Mouse (Mus musculus) kidney, postnatal 0 days (tissue): Measurements from ENCODE around the gene Usp44. TPM values are rescaled to one million over a fixed set of nuclear protein-coding genes. Genes with fewer than 3 reads are reported as not detected.
A peak's percentile ranks its signal among the peaks of the same experiment; 100 is the strongest.
"Not testable (repeated sequence)": the region's sequence is repeated elsewhere in the genome, so short reads cannot be mapped to it uniquely, and the experiment has no call there.

ENCODE experiments used
- ATAC-seq: fragments of 200-750 bp; cut with Nextera tagmentation; replicated peaks from 2 replicates; pipeline ENCODE4 v1.8.0; 2017; ENCODE audit warnings: low read depth, moderate number of reproducible peaks, moderate TSS enrichment, moderate library complexity; ENCODE audit not compliant: low FRiP score
- DNase-seq: peaks from one replicate; pipeline ENCODE4 v3.0.0-alpha.2; 2016; ENCODE audit warnings: low spot score
- H3K27ac ChIP-seq: fragments of 300-500 bp; sonication (generic); 2 replicates; pipeline ENCODE4 v1.5.1; 2014; ENCODE audit warnings: mild to moderate bottlenecking
- H3K27me3 ChIP-seq: fragments of 300-500 bp; sonication (generic); 2 replicates; pipeline ENCODE4 v1.6.1; 2014; ENCODE audit warnings: low read length, mixed read lengths; ENCODE audit not compliant: insufficient read depth
- H3K36me3 ChIP-seq: fragments of 300-500 bp; sonication (generic); 2 replicates; pipeline ENCODE4 v1.6.1; 2014; ENCODE audit warnings: low read length, mixed read lengths; ENCODE audit not compliant: insufficient read depth
- H3K4me1 ChIP-seq: fragments of 300-500 bp; sonication (generic); replicated peaks from 2 replicates; pipeline ENCODE4 v1.6.1; 2014; ENCODE audit warnings: antibody characterized with exemption, low read length, mixed read lengths; ENCODE audit not compliant: insufficient read depth
- H3K4me2 ChIP-seq: fragments of 300-500 bp; sonication (generic); 2 replicates; pipeline ENCODE4 v1.6.1; 2014; ENCODE audit warnings: mild to moderate bottlenecking, low read length, moderate library complexity, mixed read lengths
- H3K4me3 ChIP-seq: fragments of 300-500 bp; sonication (generic); replicated peaks from 2 replicates; pipeline ENCODE4 v1.5.1; 2014; ENCODE audit warnings: low read depth, low read length
- H3K9ac ChIP-seq: fragments of 300-500 bp; sonication (generic); 2 replicates; pipeline ENCODE4 v1.6.1; 2014; ENCODE audit warnings: low read depth, low read length
- H3K9me3 ChIP-seq: fragments of 300-500 bp; sonication (generic); replicated peaks from 2 replicates; pipeline ENCODE4 v1.6.1; 2016; ENCODE audit warnings: low read length, inconsistent platforms, mixed read lengths
- CTCF ChIP-seq: IDR thresholded peaks from 2 replicates; pipeline ENCODE4 v1.5.1; 2016; ENCODE audit warnings: antibody characterized with exemption, low read depth, mild to moderate bottlenecking, moderate library complexity
- WGBS: fragments of 180-500 bp; shearing (Covaris S2); extraction: QIAGEN DNeasy Blood & Tissue Kit; methylation state at CpG from one replicate; pipeline ENCODE4 v1.1.7; 2014; 5-methylcytosine and 5-hydroxymethylcytosine counted together
- polyA plus RNA-seq: library from polyadenylated mRNA; unstranded; fragments of >200 nt; fragmentation: Nextera tagmentation; extraction: Ambion mirVana; gene quantifications from 2 replicates; pipeline ENCODE4 v1.2.1, GENCODE M21; 2015

Gene Usp44
- polyA plus RNA-seq, 1 experiment from 2014 or later: 0.18 TPM

- not testable (repeated sequence) for H3K9ac ChIP-seq, H3K27me3 ChIP-seq, DNase-seq, H3K4me2 ChIP-seq, H3K27ac ChIP-seq, H3K36me3 ChIP-seq, H3K4me1 ChIP-seq, H3K4me3 ChIP-seq, H3K9me3 ChIP-seq, ATAC-seq
- peak; percentile 25; the same call in 1 of the 2 replicates for TF ChIP-seq CTCF
- 95% methylated on average over 8 of the region's 8 CpGs for WGBS
These were observed 21.9 kb upstream of the Usp44 start for GRCm38 (mm10) chr10:93809438-93809837.

GRCm38 (mm10) chr10:93810590-93811185 lies 20.7 kb upstream of the Usp44 start:
- H3K27me3 ChIP-seq: no peaks in the 10 kb centered on the region
- DNase-seq (no peak), ATAC-seq (no peak)
- no peak overlapping the region for H3K27ac ChIP-seq
- no peaks in the 10 kb centered on the region for H3K4me1 ChIP-seq
- H3K4me2 ChIP-seq: no peak overlapping the region
- 39% methylated on average over 7 of the region's 7 CpGs for WGBS
- H3K9me3 ChIP-seq: no peaks in the 10 kb centered on the region
- H3K4me3 ChIP-seq: no peak overlapping the region
- TF ChIP-seq CTCF: no peak
- H3K9ac ChIP-seq: no peak overlapping the region
- no peaks in the 10 kb centered on the region for H3K36me3 ChIP-seq

GRCm38 (mm10) chr10:93812098-93812497 lies 19.3 kb upstream of the Usp44 start:
- no peak for TF ChIP-seq CTCF

GRCm38 (mm10) chr10:93812774-93813415 lies 18.5 kb upstream of the Usp44 start:
- 13% methylated on average over 10 of the region's 10 CpGs for WGBS
- H3K27ac ChIP-seq: no peak overlapping the region
- peak; percentile 97 for TF ChIP-seq CTCF
- H3K36me3 ChIP-seq: no peaks in the 10 kb centered on the region
- no peak overlapping the region for H3K4me2 ChIP-seq
- no peak overlapping the region for H3K9ac ChIP-seq
- H3K4me3 ChIP-seq: no peak overlapping the region
- H3K4me1 ChIP-seq: no peaks in the 10 kb centered on the region
- no peak for ATAC-seq
- DNase-seq: peak; percentile 88
- H3K9me3 ChIP-seq: no peaks in the 10 kb centered on the region
- H3K27me3 ChIP-seq: no peaks in the 10 kb centered on the region

More at GRCm38 (mm10) chr10:93812098-93812497, 19.3 kb upstream of the Usp44 start:
- ATAC-seq (no peak), DNase-seq (no peak)
- Histone ChIP-seq H3K27me3 (no peaks in the 10 kb centered on the region), H3K4me3 (no peak overlapping the region), H3K9ac (no peak overlapping the region), H3K4me2 (no peak overlapping the region), H3K36me3 (no peaks in the 10 kb centered on the region), H3K27ac (no peak overlapping the region), H3K4me1 (no peaks in the 10 kb centered on the region), H3K9me3 (no peaks in the 10 kb centered on the region)
- WGBS: 79% methylated on average over 7 of the region's 7 CpGs

- H3K27me3 ChIP-seq: no peaks in the 10 kb centered on the region
- no peak overlapping the region for H3K27ac ChIP-seq
- H3K9me3 ChIP-seq: no peaks in the 10 kb centered on the region
- no peak overlapping the region for H3K4me2 ChIP-seq
- peak; percentile 37; the same call in 1 of the 2 replicates for TF ChIP-seq CTCF
- DNase-seq (no peak), ATAC-seq (no peak)
- no peaks in the 10 kb centered on the region for H3K4me1 ChIP-seq
- WGBS: 82% methylated on average over 10 of the region's 10 CpGs
- no peak overlapping the region for H3K4me3 ChIP-seq
- H3K9ac ChIP-seq: no peak overlapping the region
- no peaks in the 10 kb centered on the region for H3K36me3 ChIP-seq
These were observed 17.6 kb upstream of the Usp44 start for GRCm38 (mm10) chr10:93813755-93814154.

GRCm38 (mm10) chr10:93818661-93819060 lies 12.7 kb upstream of the Usp44 start:
- Histone ChIP-seq H3K27me3 (no peaks in the 10 kb centered on the region), H3K27ac (no peak overlapping the region), H3K4me3 (no peak overlapping the region), H3K9me3 (no peaks in the 10 kb centered on the region), H3K36me3 (no peaks in the 10 kb centered on the region), H3K9ac (no peak overlapping the region), H3K4me2 (no peak overlapping the region), H3K4me1 (no peaks in the 10 kb centered on the region)
- DNase-seq: peak; percentile 80
- 33% methylated on average over 7 of the region's 7 CpGs for WGBS
- peak; percentile 87 for TF ChIP-seq CTCF
- no peak for ATAC-seq
